Mouse (Mus musculus) CH12.LX (cell line): ENCODE data around the gene Msh5.
A peak's percentile ranks its signal among the peaks of the same experiment; 100 is the strongest.

ENCODE experiments used
- BHLHE40 ChIP-seq: IDR thresholded peaks from 2 replicates; pipeline ENCODE4 v1.6.1; 2011; ENCODE audit warnings: mild to moderate bottlenecking, low read depth, low read length, improper control_type of control experiment
- CTCF ChIP-seq, 2 experiments: IDR thresholded peaks in 1 of 2; conservative IDR thresholded peaks in 1 of 2; 2 replicates each; pipeline ENCODE4 v1.5.1; 2011 to 2012; ENCODE audit warnings: low read depth in 2 of 2, low read length in 2 of 2, improper control_type of control experiment in 1 of 2, inconsistent platforms in 1 of 2, mild to moderate bottlenecking in 1 of 2, moderate library complexity in 1 of 2
- E2F4 ChIP-seq: IDR thresholded peaks from 2 replicates; pipeline ENCODE4 v1.6.1; 2011; ENCODE audit warnings: low read depth, low read length, improper control_type of control experiment; ENCODE audit not compliant: insufficient replicate concordance
- EP300 ChIP-seq: IDR thresholded peaks from 2 replicates; pipeline ENCODE4 v1.6.1; 2011; ENCODE audit warnings: low read length, improper control_type of control experiment
- ETS1 ChIP-seq: conservative IDR thresholded peaks from 2 replicates; pipeline ENCODE4 v1.6.1; 2012; ENCODE audit warnings: low read depth, mild to moderate bottlenecking, inconsistent platforms, low read length, improper control_type of control experiment, moderate library complexity
- GABPA ChIP-seq: IDR thresholded peaks from 2 replicates; pipeline ENCODE4 v1.6.1; 2012; ENCODE audit warnings: low read depth, low read length, improper control_type of control experiment, inconsistent platforms; ENCODE audit not compliant: insufficient replicate concordance
- JUND ChIP-seq: conservative IDR thresholded peaks from 2 replicates; pipeline ENCODE4 v1.6.1; 2011; ENCODE audit warnings: low read depth, low read length, improper control_type of control experiment
- NRF1 ChIP-seq: IDR thresholded peaks from 2 replicates; pipeline ENCODE4 v1.6.1; 2014; ENCODE audit warnings: low read depth, mild to moderate bottlenecking, inconsistent platforms, low read length, improper control_type of control experiment, moderate library complexity
- POLR2A ChIP-seq: IDR thresholded peaks from 2 replicates; pipeline ENCODE4 v1.6.1; 2011; ENCODE audit warnings: low read depth, mild to moderate bottlenecking, improper control_type of control experiment, low read length
- RCOR1 ChIP-seq: conservative IDR thresholded peaks from 2 replicates; pipeline ENCODE4 v1.6.1; 2012; ENCODE audit warnings: low read depth, mild to moderate bottlenecking, inconsistent platforms, low read length, improper control_type of control experiment
- UBTF ChIP-seq: IDR thresholded peaks from 2 replicates; pipeline ENCODE4 v1.6.1; 2012; ENCODE audit warnings: low read depth, mild to moderate bottlenecking, inconsistent platforms, low read length, improper control_type of control experiment, moderate library complexity
- ZNF384 ChIP-seq: IDR thresholded peaks from 2 replicates; pipeline ENCODE4 v1.6.1; 2012; ENCODE audit warnings: low read depth, low read length, improper control_type of control experiment, inconsistent platforms

DNA sequence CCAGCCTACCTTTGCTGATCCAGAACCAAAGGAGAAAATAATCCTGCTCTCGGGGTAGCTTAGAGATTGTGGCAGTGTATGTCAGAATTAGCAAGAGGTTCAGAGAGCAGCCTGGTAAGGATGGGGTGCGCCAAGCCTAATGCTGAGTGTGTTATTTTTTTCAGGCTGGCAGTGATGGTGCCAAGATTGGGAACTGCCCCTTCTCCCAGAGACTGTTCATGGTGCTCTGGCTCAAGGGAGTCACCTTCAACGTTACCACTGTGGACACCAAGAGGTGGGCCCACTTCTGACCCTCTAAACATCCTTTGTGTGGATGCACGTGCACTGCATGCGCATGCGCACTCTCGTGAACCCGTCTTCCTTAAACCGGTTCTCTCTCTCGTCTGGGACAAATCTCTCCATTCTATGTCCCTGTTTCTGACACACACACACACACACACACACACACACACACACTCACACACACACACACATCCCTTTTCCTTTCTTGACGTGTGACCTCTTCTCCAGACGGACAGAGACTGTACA, 5.8 kb upstream of the Msh5 start:
- TF ChIP-seq POLR2A, result no peak
- no peak for TF ChIP-seq EP300
- TF ChIP-seq BHLHE40, result peak; percentile 31; the same call in 1 of the 2 replicates
- no peak for TF ChIP-seq JUND
- no peak for TF ChIP-seq CTCF (conservative IDR thresholded peaks at IDR 0.05 in 1 of 2, IDR thresholded peaks at IDR 0.05 in 1 of 2; ENCODE audit: low read depth in 2 of 2, low read length in 2 of 2)
- TF ChIP-seq RCOR1, result no peak
- no peak for TF ChIP-seq ZNF384
- no peak for TF ChIP-seq GABPA
- TF ChIP-seq E2F4, result no peak
- no peak for TF ChIP-seq NRF1
- no peak for TF ChIP-seq ETS1
- no peak for TF ChIP-seq UBTF
